In the genomic region with DNA sequence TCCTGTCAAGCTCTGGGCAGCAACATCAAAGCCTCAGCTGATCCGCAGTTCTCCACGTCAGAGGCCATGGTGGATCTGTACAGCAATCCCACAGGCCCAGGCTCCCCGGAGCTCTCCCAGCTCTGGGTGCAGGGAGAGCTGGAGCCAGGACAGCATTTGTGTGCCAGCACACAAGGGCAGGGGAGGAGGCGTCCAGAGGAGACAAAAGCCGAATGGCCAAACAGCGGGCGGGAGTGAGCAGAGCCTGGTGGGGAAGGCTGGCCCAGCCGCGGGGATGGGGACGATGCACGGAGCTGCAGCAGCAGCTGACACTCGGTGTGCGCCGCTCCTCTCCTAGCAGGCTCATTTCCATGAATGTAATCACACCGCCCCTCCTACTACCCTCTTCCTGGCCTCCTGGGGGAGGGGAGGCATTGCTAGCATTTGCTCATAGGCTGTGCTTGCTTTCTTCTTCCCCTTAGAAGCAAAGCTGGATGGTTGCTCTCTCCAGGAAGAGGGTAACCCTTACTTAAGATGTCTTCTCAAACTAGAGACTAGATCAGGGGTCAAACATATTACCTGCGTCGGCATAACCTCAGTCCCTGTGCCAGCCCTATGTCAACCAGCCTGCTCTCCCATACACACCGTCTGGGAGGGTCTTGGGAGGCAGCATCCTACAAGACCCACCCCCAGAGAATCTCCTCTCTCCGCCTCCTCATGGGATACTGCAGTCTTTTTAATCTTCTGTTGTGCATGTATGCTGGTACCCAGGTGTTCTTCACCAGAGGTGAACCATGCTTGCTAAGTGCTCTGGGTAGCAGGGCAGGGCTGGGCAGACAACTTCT, we compare ENCODE assay signal across 8 mouse cellular contexts. TPM values are rescaled to one million over a fixed set of nuclear protein-coding genes. Genes with fewer than 3 reads are reported as not detected.
DNase-seq lines count a peak whose midpoint lies in the region; ATAC-seq and TF ChIP-seq lines count a peak whose summit lies in the region.

No protein-coding gene starts in this region.

- H3K27ac ChIP-seq in cortical plate, adult 2 months (ENCODE audit: insufficient read depth, low read length): peak overlapping the region; percentile 91
- peak overlapping the region; percentile 94 for H3K27ac ChIP-seq in hindbrain, postnatal 0 days
- peak overlapping the region; percentile 98 for H3K27ac ChIP-seq in left cerebral cortex, adult 2 months

- peak overlapping the region; percentile 43 for H3K4me3 ChIP-seq in cortical plate, adult 2 months (ENCODE audit: insufficient read depth, low read length)
- peak overlapping the region; percentile 38 for H3K4me3 ChIP-seq in hindbrain, postnatal 0 days (ENCODE audit: low read length)
- peak overlapping the region; percentile 68 for H3K4me3 ChIP-seq in left cerebral cortex, adult 2 months

- peak overlapping the region; percentile 66 for H3K9ac ChIP-seq in hindbrain, postnatal 0 days (replicated peaks; ENCODE audit: low read length)

- no peaks in the 10 kb centered on the region for H3K27me3 ChIP-seq in hindbrain, postnatal 0 days (ENCODE audit: insufficient read depth, low read length)

- H3K36me3 ChIP-seq in hindbrain, postnatal 0 days (ENCODE audit: insufficient read depth, low read length): no peaks in the 10 kb centered on the region

- TF ChIP-seq POLR2A in cortical plate, adult 2 months (IDR thresholded peaks at IDR 0.05; ENCODE audit: extremely low read depth, insufficient read depth, low read length): peak; percentile 94

- H3K4me1 ChIP-seq in cortical plate, adult 2 months (ENCODE audit: control insufficient read depth, insufficient read depth, low read length): peaks cover 22% of the 10 kb centered on the region
- peaks cover 53% of the 10 kb centered on the region for H3K4me1 ChIP-seq in hindbrain, postnatal 0 days (ENCODE audit: insufficient read depth, low read length)

- intact Hi-C loops in gastrocnemius, postnatal 14 days (cut with DNase I; ENCODE audit: low total_unique reads): no loop called here
- intact Hi-C loops in left cerebral cortex, adult 2 months (cut with DNase I): loop anchor here (1.0 kb wide), 1 partner anchor 10 kb away; no protein-coding TSS in a partner anchor

- peak overlapping the region; percentile 65 for H3K4me2 ChIP-seq in hindbrain, postnatal 0 days (ENCODE audit: low read depth, low read length)

- no peak for TF ChIP-seq CTCF in cortical plate, adult 2 months (IDR thresholded peaks at IDR 0.05; ENCODE audit: extremely low read depth, insufficient read depth, low read length)
- TF ChIP-seq CTCF in hindbrain, postnatal 0 days (IDR thresholded peaks at IDR 0.05; ENCODE audit: low read depth): no peak
- no peak for TF ChIP-seq CTCF in left cerebral cortex, adult 2 months (IDR thresholded peaks at IDR 0.05)

- 4% methylated on average over 19 of the region's 19 CpGs for WGBS in hindbrain, postnatal 0 days

- H3K9me3 ChIP-seq in hindbrain, postnatal 0 days (ENCODE audit: low read length): no peaks in the 10 kb centered on the region

- DNase-seq in adrenal gland, adult 2 months: peak; percentile 82
- peak; percentile 70 for DNase-seq in gastrocnemius, postnatal 14 days
- DNase-seq in hindbrain, postnatal 0 days (ENCODE audit: low spot score): peak; percentile 83
- peak; percentile 81 to 84 for DNase-seq in left cerebral cortex, adult 2 months (ENCODE audit: extremely low spot score in 1 of 2, low spot score in 2 of 2)
- peak; percentile 76 to 87 for DNase-seq in lung, postnatal 4 days
- DNase-seq in right cerebral cortex, postnatal 10 days (ENCODE audit: low spot score in 2 of 2): peak; percentile 89 to 93
- DNase-seq in spleen, postnatal 14 days (ENCODE audit: low spot score in 2 of 2): no peak

- ATAC-seq in hindbrain, postnatal 0 days: peak; percentile 87

RNA-seq across cellular contexts. Expression of a gene that starts 45.8 kb away (rescaled TPM):
- 10 to 100 TPM; 28.9 to 34.0 TPM for total RNA-seq in adrenal gland, adult 2 months (2021)
- 13.8 and 16.1 TPM in 2 replicates for polyA plus RNA-seq in adrenal gland, adult 2 months (2012; rRNA removed)
- 69.2 and 80.3 TPM in 2 replicates for polyA plus RNA-seq in cortical plate, adult 2 months (2012; rRNA removed)
- total RNA-seq in gastrocnemius, postnatal 14 days (2021): 10 to 100 TPM; 23.3 to 31.2 TPM
- total RNA-seq in hindbrain, postnatal 0 days (2014; rRNA removed): 42.9 and 48.3 TPM in 2 replicates
- polyA plus RNA-seq in hindbrain, postnatal 0 days (2015; fragmentation: Nextera tagmentation; extraction: Ambion mirVana): 15.7 and 19.5 TPM in 2 replicates
- 10 to 100 TPM; 65.2 to 69.3 TPM for total RNA-seq in left cerebral cortex, adult 2 months (2021)

Comparison
In these comparisons a context has a peak if more than half of its experiments do, and no peak if none do; other contexts are left out.
1. DNase-seq: peak in adrenal gland, adult 2 months (single experiment), gastrocnemius, postnatal 14 days (single experiment), hindbrain, postnatal 0 days (single experiment), left cerebral cortex, adult 2 months (2 of 2), lung, postnatal 4 days (2 of 2) and right cerebral cortex, postnatal 10 days (2 of 2); none in spleen, postnatal 14 days (0 of 2).
2. Peak in every context shown above with its lines, with median percentiles within 50 percentile points of each other: H3K27ac ChIP-seq and H3K4me3 ChIP-seq.